14 mouse cellular contexts compared by ENCODE assay signal in genomic region chr1:42718549-42718948, GRCm38 (mm10). TPM values are rescaled to one million over a fixed set of nuclear protein-coding genes. Genes with fewer than 3 reads are reported as not detected.
DNase-seq lines count a peak whose midpoint lies in the region; ATAC-seq and TF ChIP-seq lines count a peak whose summit lies in the region.
"Had no signal": no experiment of that assay in that cellular context is flagged by ENCODE, and none has a peak within 500 bp of the region (broad histone marks: within the 10 kb centered on the region; RNA-seq: fewer than 3 reads in every experiment).

No protein-coding gene starts in this region.

- DNase-seq in kidney, adult 9 months = peak; percentile 23
- no peak for DNase-seq in kidney, adult 18-20 months
- DNase-seq in embryonic facial prominence, embryonic 14.5 days (ENCODE audit: low spot score) = peak; percentile 26
- no peak for DNase-seq in hindbrain, embryonic 14.5 days (ENCODE audit: low spot score)
- no peak for DNase-seq in T-cell, adult 2 months (ENCODE audit: low spot score)
- DNase-seq in urinary bladder, postnatal 4 days (ENCODE audit: low spot score in 2 of 2) = no peak
- DNase-seq in left cerebral cortex, postnatal 36 days (ENCODE audit: low spot score in 2 of 2) = no peak
- DNase-seq: cerebellum, adult 11 months; thymus, postnatal 14 days had no signal

- no peak overlapping the region for H3K4me3 ChIP-seq in ES-Bruce4 (ENCODE audit: low read depth, low read length)
- no peak overlapping the region for H3K4me3 ChIP-seq in embryonic facial prominence, embryonic 14.5 days (ENCODE audit: low read depth, low read length)
- H3K4me3 ChIP-seq in hindbrain, embryonic 14.5 days (replicated peaks; ENCODE audit: low read length) = no peak overlapping the region
- H3K4me3 ChIP-seq: heart, embryonic 10.5 days had no signal

- no peaks in the 10 kb centered on the region for H3K4me1 ChIP-seq in ES-Bruce4 (ENCODE audit: control insufficient read depth, insufficient read depth, low read length)
- no peaks in the 10 kb centered on the region for H3K4me1 ChIP-seq in embryonic facial prominence, embryonic 14.5 days (ENCODE audit: control insufficient read depth, insufficient read depth, low read length)
- H3K4me1 ChIP-seq in hindbrain, embryonic 14.5 days (replicated peaks; ENCODE audit: control insufficient read depth, insufficient read depth, low read length) = peaks cover 15% of the 10 kb centered on the region

- ATAC-seq in embryonic facial prominence, embryonic 14.5 days (ENCODE audit: low read depth) = peak; percentile 48; the same call in 1 of the 2 replicates
- ATAC-seq in hindbrain, embryonic 14.5 days (ENCODE audit: low FRiP score) = peak; percentile 52; the same call in 1 of the 2 replicates

- no peak for TF ChIP-seq POLR2A in ES-Bruce4 (IDR thresholded peaks at IDR 0.05; ENCODE audit: insufficient read depth, low read length)

- H3K27me3 ChIP-seq in ES-Bruce4 (ENCODE audit: control insufficient read depth, insufficient read depth, low read length, poor library complexity, severe bottlenecking) = peaks cover 10% of the 10 kb centered on the region
- H3K27me3 ChIP-seq in embryonic facial prominence, embryonic 14.5 days (replicated peaks; ENCODE audit: control insufficient read depth, insufficient read depth, low read length) = peaks cover 31% of the 10 kb centered on the region
- H3K27me3 ChIP-seq in hindbrain, embryonic 14.5 days (ENCODE audit: control insufficient read depth, insufficient read depth, low read length) = no peaks in the 10 kb centered on the region

- TF ChIP-seq CTCF in ES-Bruce4 (IDR thresholded peaks at IDR 0.05; ENCODE audit: low read depth, low read length) = peak; percentile 5

- no peak overlapping the region for H3K9ac ChIP-seq in ES-Bruce4 (ENCODE audit: low read depth, poor library complexity, severe bottlenecking)
- H3K9ac ChIP-seq in embryonic facial prominence, embryonic 14.5 days (ENCODE audit: low read depth, low read length) = no peak overlapping the region
- H3K9ac ChIP-seq in hindbrain, embryonic 14.5 days = no peak overlapping the region

- 18% methylated on average over 5 of the region's 5 CpGs for WGBS in embryonic facial prominence, embryonic 14.5 days
- 20% methylated on average over 5 of the region's 5 CpGs for WGBS in hindbrain, embryonic 14.5 days

- H3K36me3 ChIP-seq in ES-Bruce4 (ENCODE audit: control insufficient read depth, insufficient read depth, low read length, poor library complexity, severe bottlenecking) = no peaks in the 10 kb centered on the region
- no peaks in the 10 kb centered on the region for H3K36me3 ChIP-seq in embryonic facial prominence, embryonic 14.5 days (ENCODE audit: control insufficient read depth, insufficient read depth, low read length)
- H3K36me3 ChIP-seq in hindbrain, embryonic 14.5 days (replicated peaks; ENCODE audit: control insufficient read depth, insufficient read depth) = no peaks in the 10 kb centered on the region
- H3K36me3 ChIP-seq: heart, embryonic 10.5 days had no signal

- no peak for TF ChIP-seq EP300 in ES-Bruce4 (IDR thresholded peaks at IDR 0.05; ENCODE audit: insufficient read depth, low read depth, low read length)

- H3K9me3 ChIP-seq in ES-Bruce4 (replicated peaks; ENCODE audit: control insufficient read depth, insufficient read depth, low read length, poor library complexity, severe bottlenecking) = no peaks in the 10 kb centered on the region
- no peaks in the 10 kb centered on the region for H3K9me3 ChIP-seq in embryonic facial prominence, embryonic 14.5 days (ENCODE audit: control insufficient read depth, low read length)
- H3K9me3 ChIP-seq in hindbrain, embryonic 14.5 days (ENCODE audit: control insufficient read depth, low read length) = no peaks in the 10 kb centered on the region
- H3K9me3 ChIP-seq: heart, embryonic 10.5 days had no signal

- intact Hi-C loops in left cerebral cortex, postnatal 36 days (cut with DNase I) = no loop called here

- H3K4me2 ChIP-seq in embryonic facial prominence, embryonic 14.5 days (ENCODE audit: low read depth, low read length) = no peak overlapping the region
- no peak overlapping the region for H3K4me2 ChIP-seq in hindbrain, embryonic 14.5 days (replicated peaks)

- H3K27ac ChIP-seq in ES-Bruce4 (ENCODE audit: insufficient read depth, low read length) = no peak overlapping the region
- no peak overlapping the region for H3K27ac ChIP-seq in embryonic facial prominence, embryonic 14.5 days (replicated peaks; ENCODE audit: low read depth, low read length)
- H3K27ac ChIP-seq in hindbrain, embryonic 14.5 days = no peak overlapping the region
- H3K27ac ChIP-seq: heart, embryonic 10.5 days had no signal

RNA-seq across cellular contexts. Expression of gene Pou3f3, which starts 23.0 kb away (rescaled TPM):
- polyA plus RNA-seq in ES-Bruce4 (2011; ENCODE audit: insufficient read depth, insufficient read length, low read depth, missing spikeins) = 0.18 TPM in 2 replicates
- 2.9 and 3.4 TPM in 2 replicates for polyA plus RNA-seq in embryonic facial prominence, embryonic 14.5 days (2014; fragmentation: Nextera tagmentation; extraction: Ambion mirVana)
- 10.6 and 11.5 TPM in 2 replicates for polyA plus RNA-seq in hindbrain, embryonic 14.5 days (2014; fragmentation: Nextera tagmentation; extraction: Ambion mirVana)
- 10 to 100 TPM; 60.2 to 62.4 TPM for total RNA-seq in left cerebral cortex, postnatal 36 days (2021)
- total RNA-seq: CH12.LX; liver, adult 2 months; megakaryocyte progenitor cell, adult 5-6 weeks had no signal
- polyA plus RNA-seq: liver, adult 2 months had no signal

Comparison
In these comparisons a context has a peak if more than half of its experiments do, and no peak if none do; other contexts are left out.
1. DNase-seq: peak in kidney, adult 9 months (single experiment) and embryonic facial prominence, embryonic 14.5 days (single experiment); none in kidney, adult 18-20 months (single experiment), hindbrain, embryonic 14.5 days (single experiment), T-cell, adult 2 months (single experiment), urinary bladder, postnatal 4 days (0 of 2) and left cerebral cortex, postnatal 36 days (0 of 2).